Mouse (Mus musculus) small intestine, adult 2 months (tissue): Measurements from ENCODE around the gene Hlcs. TPM values are rescaled to one million over a fixed set of nuclear protein-coding genes. Genes with fewer than 3 reads are reported as not detected.
A peak's percentile ranks its signal among the peaks of the same experiment; 100 is the strongest.

Experiments
- H3K27ac ChIP-seq: fragments of 200-500 bp; 2 replicates; pipeline ENCODE4 v1.5.1; 2012; ENCODE audit warnings: low read depth, low read length, control low read depth, inconsistent platforms; ENCODE audit not compliant: insufficient read depth
- H3K27me3 ChIP-seq: fragments of 200-500 bp; 2 replicates; pipeline ENCODE4 v1.6.1; 2012; ENCODE audit warnings: mild to moderate bottlenecking, moderate library complexity, low read length, inconsistent platforms; ENCODE audit not compliant: control insufficient read depth, insufficient read depth
- H3K36me3 ChIP-seq: fragments of 200-500 bp; 2 replicates; pipeline ENCODE4 v1.6.1; 2012; ENCODE audit warnings: mild to moderate bottlenecking, low read length, control low read depth, inconsistent platforms; ENCODE audit not compliant: control insufficient read depth, insufficient read depth
- H3K4me1 ChIP-seq: fragments of 200-500 bp; 2 replicates; pipeline ENCODE4 v1.6.1; 2012; ENCODE audit warnings: low read length, inconsistent platforms, mixed read lengths; ENCODE audit not compliant: control insufficient read depth, insufficient read depth, insufficient read length
- H3K4me3 ChIP-seq: fragments of 200-500 bp; 2 replicates; pipeline ENCODE4 v1.5.1; 2012; ENCODE audit warnings: low read depth, mild to moderate bottlenecking, control low read depth, inconsistent platforms, low read length, moderate library complexity
- CTCF ChIP-seq: fragments of 200-500 bp; IDR thresholded peaks from 2 replicates; pipeline ENCODE4 v1.5.1; 2012; ENCODE audit warnings: low read depth, mild to moderate bottlenecking, control low read depth, inconsistent platforms, low read length, moderate library complexity, mixed read lengths; ENCODE audit not compliant: insufficient replicate concordance, insufficient read length; ENCODE audit errors: extremely low read depth
- POLR2A ChIP-seq: fragments of 200-500 bp; IDR thresholded peaks from 2 replicates; pipeline ENCODE4 v1.6.1; 2012; ENCODE audit warnings: low read depth, mild to moderate bottlenecking, control low read depth, inconsistent platforms, low read length, moderate library complexity
- WGBS: fragments of 180-500 bp; shearing (Covaris S2); methylation state at CpG from one replicate; pipeline ENCODE4 v1.1.7; 2018; 5-methylcytosine and 5-hydroxymethylcytosine counted together
- polyA plus RNA-seq: library from polyadenylated mRNA; depleted of rRNA; stranded (reverse); fragments of >200 nt; gene quantifications from 2 replicates; pipeline ENCODE4 v1.2.3, GENCODE M21; 2012

The Hlcs gene
- polyA plus RNA-seq, 1 experiment, result 3.2 TPM

DNA sequence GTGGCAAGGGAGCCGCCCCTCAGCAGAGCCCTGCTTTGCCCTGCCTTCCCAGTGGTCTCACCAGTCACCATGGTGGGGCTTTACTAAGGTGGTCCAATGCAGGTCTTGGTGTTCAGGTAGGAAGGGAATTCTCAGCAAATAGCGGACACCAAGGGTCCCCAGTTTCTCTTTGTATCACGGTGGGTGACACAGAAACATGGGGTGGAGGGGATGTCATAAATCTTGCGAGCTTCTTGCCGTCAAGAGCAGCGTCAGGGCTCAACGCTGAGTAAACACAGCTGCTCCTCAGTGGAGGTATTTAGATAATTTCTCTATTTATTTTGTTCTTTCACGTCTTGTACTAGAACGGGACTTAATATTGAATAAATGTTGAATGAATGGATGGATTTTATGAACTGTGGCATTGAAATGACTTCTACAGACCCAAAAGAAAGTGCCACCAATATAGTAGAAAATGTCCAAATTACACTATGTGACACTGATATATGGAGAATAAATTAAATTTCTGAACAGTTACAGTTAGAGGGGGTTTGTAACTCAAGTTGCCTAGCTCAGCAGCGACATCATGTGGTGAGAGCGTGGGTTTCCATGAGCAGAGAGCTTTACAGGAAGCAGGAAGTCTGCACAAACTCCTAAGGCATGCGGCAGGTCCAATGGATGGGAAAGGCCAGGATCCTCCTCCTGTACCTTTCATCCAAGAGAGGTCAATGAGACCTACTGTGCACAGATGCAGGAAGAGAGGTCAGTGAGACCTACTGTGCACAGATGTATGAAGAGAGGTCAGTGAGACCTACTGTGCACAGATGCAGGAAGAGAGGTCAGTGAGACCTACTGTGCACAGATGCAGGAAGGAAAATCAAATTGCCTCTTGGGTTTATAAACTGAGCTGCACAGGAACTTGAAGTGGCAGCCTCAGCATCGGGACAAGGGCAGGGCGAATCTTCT, 54.7 kb downstream of the Hlcs start:
- H3K4me3 ChIP-seq, result no peak overlapping the region
- no peaks in the 10 kb centered on the region for H3K36me3 ChIP-seq
- H3K27ac ChIP-seq, result no peak overlapping the region
- TF ChIP-seq POLR2A (no peak), CTCF (peak; percentile 68; the same call in 1 of the 2 replicates)
- 54% methylated on average over 14 of the region's 14 CpGs for WGBS
- no peaks in the 10 kb centered on the region for H3K27me3 ChIP-seq
- H3K4me1 ChIP-seq, result no peaks in the 10 kb centered on the region

DNA sequence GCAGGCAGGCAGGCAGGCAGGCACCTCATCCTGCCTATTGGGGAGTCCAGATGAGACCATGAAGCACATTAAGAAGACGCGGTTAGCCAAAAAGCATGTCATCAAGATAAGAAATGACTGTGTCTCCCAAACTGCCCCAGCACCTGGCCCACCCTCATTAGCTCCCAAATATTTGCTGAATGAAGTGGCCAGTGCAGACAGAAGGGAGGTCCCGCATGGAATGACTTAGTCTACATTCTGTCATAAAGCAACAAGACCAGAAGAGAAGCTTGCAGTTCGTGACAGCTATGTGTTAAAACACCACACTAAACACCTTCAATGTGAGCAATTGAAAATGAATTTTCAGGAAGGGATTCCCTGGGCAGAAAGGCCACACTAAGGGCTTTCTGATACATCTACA, 57.8 kb downstream of the Hlcs start:
- TF ChIP-seq CTCF (no peak), POLR2A (no peak)
- WGBS, result 95% methylated on average over 4 of the region's 4 CpGs
- peaks cover 1% of the 10 kb centered on the region; the same call in 1 of the 2 replicates for H3K4me1 ChIP-seq

DNA sequence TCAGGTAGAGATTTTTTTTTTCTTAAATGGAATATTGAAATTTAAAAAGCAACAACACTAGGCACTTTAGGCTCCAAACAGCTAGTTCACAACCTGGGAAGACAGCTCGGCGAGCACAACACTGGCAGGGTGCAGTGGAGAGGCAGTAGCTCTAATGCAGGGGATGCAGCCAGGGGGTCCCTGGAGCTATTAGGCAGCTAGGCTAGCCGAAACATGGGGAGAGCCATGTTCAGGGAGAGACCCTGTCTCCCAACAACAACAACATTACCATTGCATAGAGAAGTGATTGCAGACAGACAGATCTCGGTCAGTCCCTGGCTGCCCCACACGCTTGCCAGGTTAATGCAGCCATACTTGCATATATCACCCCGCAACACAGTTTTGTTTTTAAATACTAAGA, 58.3 kb downstream of the Hlcs start:
- WGBS, result 98% methylated on average over 6 of the region's 6 CpGs
- no peak overlapping the region for H3K27ac ChIP-seq
- TF ChIP-seq POLR2A (no peak), CTCF (no peak)

More for the DNA sequence above, 57.8 kb downstream of the Hlcs start:
- no peak overlapping the region for H3K4me3 ChIP-seq
- H3K36me3 ChIP-seq, result no peaks in the 10 kb centered on the region
- no peaks in the 10 kb centered on the region for H3K27me3 ChIP-seq
- no peak overlapping the region for H3K27ac ChIP-seq

DNA sequence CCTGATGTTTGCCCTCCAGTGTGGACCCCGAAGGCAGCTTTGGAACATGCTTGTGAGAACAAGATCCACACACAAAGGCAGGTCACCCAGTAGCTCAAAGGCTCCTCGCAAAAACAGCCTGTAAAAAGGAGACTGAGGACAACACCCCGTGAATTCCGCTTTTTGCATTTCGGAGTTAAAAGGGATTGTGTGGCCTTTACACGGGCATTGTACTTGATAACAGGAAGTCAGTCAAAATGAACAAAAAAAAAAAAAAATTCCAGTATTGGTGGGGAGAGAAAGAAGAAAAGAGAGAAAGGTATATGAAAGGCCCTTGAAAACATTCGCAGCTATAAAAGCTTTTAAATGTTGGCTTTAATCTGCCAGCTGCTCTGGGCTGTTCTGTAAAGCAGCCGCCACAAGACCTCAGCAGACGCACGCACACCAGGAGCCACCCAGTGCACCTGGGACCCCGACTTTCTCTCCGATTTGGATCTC, 58.9 kb downstream of the Hlcs start:
- no peaks in the 10 kb centered on the region for H3K27me3 ChIP-seq
- no peak for TF ChIP-seq CTCF
- TF ChIP-seq POLR2A, result no peak
- 86% methylated on average over 12 of the region's 12 CpGs for WGBS
- no peaks in the 10 kb centered on the region for H3K36me3 ChIP-seq
- H3K4me3 ChIP-seq, result no peak overlapping the region
- peaks cover 8% of the 10 kb centered on the region; the same call in 1 of the 2 replicates for H3K4me1 ChIP-seq
- H3K27ac ChIP-seq, result no peak overlapping the region

More for the DNA sequence above, 58.3 kb downstream of the Hlcs start:
- Histone ChIP-seq H3K36me3 (no peaks in the 10 kb centered on the region), H3K4me3 (no peak overlapping the region), H3K27me3 (no peaks in the 10 kb centered on the region), H3K4me1 (peaks cover 6% of the 10 kb centered on the region; the same call in 1 of the 2 replicates)

DNA sequence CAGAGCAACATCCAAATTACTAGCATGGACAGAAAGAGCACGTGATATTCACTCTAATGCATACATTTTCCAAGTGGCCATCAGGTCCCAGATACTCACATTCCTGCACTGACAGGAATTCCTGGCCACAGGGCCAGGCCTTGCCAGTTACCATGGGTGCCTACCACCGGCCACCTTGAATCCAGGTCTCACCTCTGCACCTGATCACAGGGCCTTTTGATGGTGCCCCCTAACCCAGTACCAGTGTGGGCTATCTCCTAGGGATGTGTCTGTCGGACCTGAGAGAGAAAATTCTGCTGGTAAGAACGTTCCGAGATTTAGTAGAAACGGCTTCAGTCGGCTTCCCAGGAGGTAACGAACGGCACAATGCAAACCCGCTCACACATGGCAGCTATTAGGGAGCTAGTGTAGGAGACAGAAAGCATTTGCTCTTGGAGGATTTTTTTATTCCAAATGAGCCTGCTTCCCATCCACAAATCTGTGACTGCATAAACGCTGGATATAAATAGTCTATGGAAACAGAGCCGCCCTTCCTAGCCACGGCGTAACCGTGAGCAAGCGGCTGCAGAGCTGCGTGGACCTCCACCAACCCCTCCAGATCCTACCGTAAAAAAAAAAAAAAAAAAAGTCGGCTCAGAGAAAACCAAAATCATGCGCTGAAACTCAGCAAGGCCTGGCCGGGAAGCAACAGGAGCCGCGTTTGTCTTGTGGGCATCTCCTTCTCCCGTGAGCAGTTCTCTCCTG, 59.5 kb downstream of the Hlcs start:
- Histone ChIP-seq H3K27me3 (no peaks in the 10 kb centered on the region), H3K4me1 (peaks cover 8% of the 10 kb centered on the region; the same call in 1 of the 2 replicates), H3K4me3 (no peak overlapping the region), H3K36me3 (no peaks in the 10 kb centered on the region), H3K27ac (no peak overlapping the region)
- 89% methylated on average over 24 of the region's 24 CpGs for WGBS
- TF ChIP-seq CTCF, result no peak
- TF ChIP-seq POLR2A, result no peak

DNA sequence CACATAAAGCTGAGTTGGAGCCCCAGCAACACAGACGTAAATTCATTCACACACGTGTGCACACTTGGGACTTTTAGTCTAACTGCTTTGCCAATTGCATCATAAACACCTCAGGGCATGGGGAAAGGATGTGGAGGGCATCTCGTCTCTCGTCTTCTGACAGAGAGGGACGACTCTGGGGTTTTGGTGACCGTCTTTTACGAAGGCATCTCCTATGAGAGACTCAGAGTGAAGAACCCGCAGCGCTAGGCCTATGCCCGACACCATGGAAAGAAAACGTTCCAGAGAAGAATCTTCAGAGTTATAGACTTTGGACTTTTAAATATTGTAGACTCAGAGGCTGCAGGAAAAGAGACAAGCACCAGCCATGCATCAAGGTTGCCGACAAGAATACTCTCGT, 61.6 kb downstream of the Hlcs start:
- no peak overlapping the region for H3K4me3 ChIP-seq
- TF ChIP-seq POLR2A (no peak), CTCF (no peak)
- 88% methylated on average over 13 of the region's 13 CpGs for WGBS

DNA sequence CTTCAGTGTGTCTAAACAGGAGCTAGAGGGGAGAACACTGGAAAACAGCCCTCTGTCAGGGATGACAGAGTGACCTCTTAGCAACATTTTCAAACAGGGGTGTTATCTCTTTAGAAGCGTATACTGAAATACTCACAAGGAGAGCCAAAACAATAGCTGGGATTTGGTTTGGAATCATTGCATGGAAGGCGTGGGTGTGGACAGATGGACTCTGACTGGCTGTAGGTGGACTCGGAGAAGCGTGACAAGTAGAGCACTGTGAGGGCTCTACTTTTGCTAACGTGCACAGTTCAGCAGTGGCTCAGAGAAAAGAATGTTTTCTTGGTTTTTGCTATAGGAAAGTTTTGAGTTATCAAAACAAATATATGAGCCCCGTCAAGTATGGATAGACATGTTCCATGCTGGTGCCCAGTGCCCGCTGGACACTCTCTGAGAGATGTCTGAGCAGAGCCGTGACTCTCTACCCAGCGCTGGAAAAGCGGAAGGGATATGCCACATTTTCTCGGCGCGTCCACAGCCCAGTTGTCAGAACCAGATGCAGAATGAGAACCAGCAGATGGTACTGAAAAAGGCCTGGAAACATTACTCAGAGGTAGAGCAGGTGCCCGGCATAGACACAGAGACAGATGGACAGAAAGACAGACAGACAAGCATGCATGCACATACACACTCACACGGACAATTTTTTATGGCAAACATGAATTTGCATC, 62.6 kb downstream of the Hlcs start:
- no peaks in the 10 kb centered on the region for H3K36me3 ChIP-seq
- 79% methylated on average over 15 of the region's 15 CpGs for WGBS
- TF ChIP-seq POLR2A, result no peak; the same call in 1 of the 2 replicates
- TF ChIP-seq CTCF, result no peak
- H3K4me1 ChIP-seq, result peaks cover 8% of the 10 kb centered on the region; the same call in 1 of the 2 replicates
- peak overlapping the region; percentile 59; the same call in 1 of the 2 replicates for H3K4me3 ChIP-seq
- H3K27ac ChIP-seq, result peak overlapping the region; percentile 75
- no peaks in the 10 kb centered on the region for H3K27me3 ChIP-seq

More for the DNA sequence above, 61.6 kb downstream of the Hlcs start:
- Histone ChIP-seq H3K36me3 (no peaks in the 10 kb centered on the region), H3K27me3 (no peaks in the 10 kb centered on the region), H3K4me1 (peaks cover 8% of the 10 kb centered on the region; the same call in 1 of the 2 replicates), H3K27ac (no peak overlapping the region)
